Comparison of ENCODE assay signal across 7 mouse cellular contexts in genomic region chr2:30902726-30903722, GRCm38 (mm10). TPM values are rescaled to one million over a fixed set of nuclear protein-coding genes. Genes with fewer than 3 reads are reported as not detected.
A peak's percentile ranks its signal among the peaks of the same experiment; 100 is the strongest.
DNase-seq lines count a peak whose midpoint lies in the region; ATAC-seq and TF ChIP-seq lines count a peak whose summit lies in the region.

No protein-coding gene starts in this region.

- H3K9me3 ChIP-seq in forebrain, embryonic 13.5 days (replicated peaks) = no peaks in the 10 kb centered on the region
- no peaks in the 10 kb centered on the region for H3K9me3 ChIP-seq in kidney, postnatal 0 days (replicated peaks; ENCODE audit: low read length)
- no peaks in the 10 kb centered on the region for H3K9me3 ChIP-seq in midbrain, embryonic 14.5 days (ENCODE audit: control insufficient read depth, low read length)

- H3K36me3 ChIP-seq in spleen, adult 2 months (ENCODE audit: control insufficient read depth, insufficient read depth, low read length) = no peaks in the 10 kb centered on the region
- no peaks in the 10 kb centered on the region for H3K36me3 ChIP-seq in forebrain, embryonic 13.5 days (ENCODE audit: poor library complexity, severe bottlenecking)
- no peaks in the 10 kb centered on the region for H3K36me3 ChIP-seq in kidney, postnatal 0 days (ENCODE audit: insufficient read depth, low read length)
- no peaks in the 10 kb centered on the region for H3K36me3 ChIP-seq in midbrain, embryonic 14.5 days (ENCODE audit: control insufficient read depth, insufficient read depth, low read length)

- TF ChIP-seq CTCF in spleen, adult 2 months (IDR thresholded peaks at IDR 0.05; ENCODE audit: extremely low read depth, insufficient read depth, insufficient read length, insufficient replicate concordance) = no peak
- TF ChIP-seq CTCF in kidney, postnatal 0 days (IDR thresholded peaks at IDR 0.05; ENCODE audit: low read depth) = no peak

- H3K27me3 ChIP-seq in spleen, adult 2 months (ENCODE audit: control insufficient read depth, insufficient read depth, low read length) = 0 out of 2 replicates have a peak, but pooled peaks cover 4% of the 10 kb centered on the region
- 0 out of 2 replicates have a peak, but pooled peaks cover 11% of the 10 kb centered on the region for H3K27me3 ChIP-seq in forebrain, embryonic 13.5 days
- no peaks in the 10 kb centered on the region for H3K27me3 ChIP-seq in kidney, postnatal 0 days (ENCODE audit: insufficient read depth, low read length)
- peaks cover 5% of the 10 kb centered on the region for H3K27me3 ChIP-seq in midbrain, embryonic 14.5 days (ENCODE audit: control insufficient read depth, insufficient read depth, low read length)

- H3K4me3 ChIP-seq in spleen, adult 2 months (ENCODE audit: extremely low read depth, insufficient read depth, insufficient read length) = peak overlapping the region; percentile 28; the same call in 1 of the 2 replicates
- H3K4me3 ChIP-seq in forebrain, embryonic 13.5 days = peak overlapping the region; percentile 34
- H3K4me3 ChIP-seq in kidney, postnatal 0 days (replicated peaks; ENCODE audit: low read depth, low read length) = peak overlapping the region; percentile 40
- peak overlapping the region; percentile 28 for H3K4me3 ChIP-seq in midbrain, embryonic 14.5 days (replicated peaks; ENCODE audit: low read depth, low read length)

- no peaks in the 10 kb centered on the region for H3K4me1 ChIP-seq in spleen, adult 2 months (ENCODE audit: control insufficient read depth, insufficient read depth, insufficient read length)
- peaks cover 13% of the 10 kb centered on the region for H3K4me1 ChIP-seq in forebrain, embryonic 13.5 days
- H3K4me1 ChIP-seq in kidney, postnatal 0 days (replicated peaks; ENCODE audit: insufficient read depth, low read length) = 0 out of 2 replicates have a peak, but pooled peaks cover 6% of the 10 kb centered on the region
- H3K4me1 ChIP-seq in midbrain, embryonic 14.5 days (ENCODE audit: control insufficient read depth, insufficient read depth, low read length) = peaks cover 11% of the 10 kb centered on the region

- 32% methylated on average over 36 of the region's 37 CpGs for WGBS in spleen, adult 2 months
- 10% methylated on average over 37 of the region's 37 CpGs for WGBS in forebrain, embryonic 13.5 days
- 10% methylated on average over 36 of the region's 37 CpGs for WGBS in kidney, postnatal 0 days
- WGBS in midbrain, embryonic 14.5 days = 7% methylated on average over 35 of the region's 37 CpGs

- 0 out of 2 replicates have a peak, but pooled peaks have one; percentile 45 for ATAC-seq in forebrain, embryonic 13.5 days
- ATAC-seq in kidney, postnatal 0 days (replicated peaks; ENCODE audit: low FRiP score, low read depth) = peak; percentile 72
- ATAC-seq in midbrain, embryonic 14.5 days (ENCODE audit: low FRiP score, low TSS enrichment) = no peak

- H3K4me2 ChIP-seq in forebrain, embryonic 13.5 days = peak overlapping the region; percentile 66
- peak overlapping the region; percentile 62 for H3K4me2 ChIP-seq in kidney, postnatal 0 days (ENCODE audit: low read length)
- peak overlapping the region; percentile 62 for H3K4me2 ChIP-seq in midbrain, embryonic 14.5 days (ENCODE audit: low read length)

- peak overlapping the region; percentile 62 for H3K9ac ChIP-seq in forebrain, embryonic 13.5 days
- H3K9ac ChIP-seq in kidney, postnatal 0 days (ENCODE audit: low read depth, low read length) = peak overlapping the region; percentile 59
- H3K9ac ChIP-seq in midbrain, embryonic 14.5 days (replicated peaks; ENCODE audit: low read length) = peak overlapping the region; percentile 49

- DNase-seq in spleen, adult 2 months (ENCODE audit: low read depth in 1 of 2, low spot score in 2 of 2) = no peak
- no peak for DNase-seq in spleen, postnatal 36 days (ENCODE audit: low spot score in 2 of 2)
- DNase-seq in kidney, postnatal 0 days (ENCODE audit: low spot score) = peak; percentile 72
- peak; percentile 50 for DNase-seq in midbrain, embryonic 14.5 days
- no peak for DNase-seq in thymus, postnatal 36 days
- DNase-seq in adrenal gland, adult 2 months = no peak

- H3K27ac ChIP-seq in spleen, adult 2 months (ENCODE audit: insufficient read depth, low read length) = no peak overlapping the region; the same call in 1 of the 2 replicates
- no peak overlapping the region for H3K27ac ChIP-seq in forebrain, embryonic 13.5 days
- peak overlapping the region; percentile 43 for H3K27ac ChIP-seq in kidney, postnatal 0 days
- no peak overlapping the region for H3K27ac ChIP-seq in midbrain, embryonic 14.5 days (replicated peaks; ENCODE audit: low read depth, low read length)

- no peak for TF ChIP-seq POLR2A in spleen, adult 2 months (IDR thresholded peaks at IDR 0.05; ENCODE audit: low read depth, low read length)

RNA-seq across cellular contexts. Expression of gene Ptges, which starts 26.6 kb away (rescaled TPM):
- 14.3 and 16.0 TPM in 2 replicates for polyA plus RNA-seq in spleen, adult 2 months (2012; rRNA removed)
- polyA plus RNA-seq in forebrain, embryonic 13.5 days (2015; fragmentation: Nextera tagmentation; extraction: Ambion mirVana) = 1.5 and 2.1 TPM in 2 replicates
- 44.2 and 47.9 TPM in 2 replicates for polyA plus RNA-seq in kidney, postnatal 0 days (2015; fragmentation: Nextera tagmentation; extraction: Ambion mirVana)
- polyA plus RNA-seq in midbrain, embryonic 14.5 days (2014; fragmentation: Nextera tagmentation; extraction: Ambion mirVana) = 3.2 and 4.2 TPM in 2 replicates
- 10 to 100 TPM; 25.4 to 34.1 TPM for total RNA-seq in adrenal gland, adult 2 months (2021)
- 37.9 and 73.5 TPM in 2 replicates for polyA plus RNA-seq in adrenal gland, adult 2 months (2012; rRNA removed)

RNA-seq across cellular contexts. Expression of gene Tor1b, which starts 49.7 kb away (rescaled TPM):
- polyA plus RNA-seq in spleen, adult 2 months (2012; rRNA removed) = 18.9 and 23.6 TPM in 2 replicates
- polyA plus RNA-seq in forebrain, embryonic 13.5 days (2015; fragmentation: Nextera tagmentation; extraction: Ambion mirVana) = 23.3 and 26.4 TPM in 2 replicates
- polyA plus RNA-seq in kidney, postnatal 0 days (2015; fragmentation: Nextera tagmentation; extraction: Ambion mirVana) = 34.8 and 35.3 TPM in 2 replicates
- polyA plus RNA-seq in midbrain, embryonic 14.5 days (2014; fragmentation: Nextera tagmentation; extraction: Ambion mirVana) = 19.3 and 19.4 TPM in 2 replicates
- 10 to 100 TPM; 49.6 to 51.2 TPM for total RNA-seq in adrenal gland, adult 2 months (2021)
- 61.7 and 81.7 TPM in 2 replicates for polyA plus RNA-seq in adrenal gland, adult 2 months (2012; rRNA removed)

Comparison
In these comparisons a context has a peak if more than half of its experiments do, and no peak if none do; other contexts are left out.
1. DNase-seq: peak in kidney, postnatal 0 days (single experiment) and midbrain, embryonic 14.5 days (single experiment); none in spleen, adult 2 months (0 of 2), spleen, postnatal 36 days (0 of 2), thymus, postnatal 36 days (0 of 2) and adrenal gland, adult 2 months (single experiment).
2. Peak in every context shown above with its lines, with median percentiles within 50 percentile points of each other: H3K4me3 ChIP-seq, H3K4me2 ChIP-seq and H3K9ac ChIP-seq.